Mouse (Mus musculus): ENCODE measurements at regions not wholly inside any gene's neighbourhood (a gene's known extent, or its start where the extent isn't known, plus 50 kb on each side); places are given as distances from the start of the nearest gene placed in this dataset.

GRCm38 (mm10) chr6:4811181-4811775 is 64.2 kb downstream of the Peg10 start:
- H3K27me3 ChIP-seq: no peaks in the 10 kb centered on the region
- peaks cover 19% of the 10 kb centered on the region for H3K4me1 ChIP-seq
- no peak overlapping the region for H3K4me2 ChIP-seq
- no peak overlapping the region for H3K27ac ChIP-seq
- no peak overlapping the region for H3K4me3 ChIP-seq
- no peaks in the 10 kb centered on the region for H3K36me3 ChIP-seq
- no peak overlapping the region for H3K9ac ChIP-seq
- WGBS: 50% methylated on average over 9 of the region's 9 CpGs
- no peak for ATAC-seq (ENCODE audit: insufficient number of reproducible peaks, insufficient read depth, low FRiP score, low TSS enrichment, low read depth)
- H3K9me3 ChIP-seq: no peaks in the 10 kb centered on the region

- no peak for ATAC-seq (ENCODE audit: insufficient number of reproducible peaks, insufficient read depth, low FRiP score, low TSS enrichment, low read depth)
- Histone ChIP-seq H3K9me3 (no peaks in the 10 kb centered on the region), H3K36me3 (no peaks in the 10 kb centered on the region), H3K4me1 (peaks cover 11% of the 10 kb centered on the region), H3K4me2 (0 out of 2 replicates have a peak overlapping the region, but pooled peaks have one; percentile 20), H3K27me3 (no peaks in the 10 kb centered on the region), H3K9ac (no peak overlapping the region), H3K4me3 (no peak overlapping the region), H3K27ac (0 out of 2 replicates have a peak overlapping the region, but pooled peaks have one; percentile 16)
- WGBS: 13% methylated on average over 3 of the region's 3 CpGs
Observed at GRCm38 (mm10) chr6:4813206-4813605, 66.1 kb downstream of the Peg10 start.

- Histone ChIP-seq H3K36me3 (no peaks in the 10 kb centered on the region), H3K27ac (no peak overlapping the region), H3K4me1 (peaks cover 4% of the 10 kb centered on the region), H3K9me3 (no peaks in the 10 kb centered on the region), H3K9ac (no peak overlapping the region), H3K4me2 (no peak overlapping the region), H3K4me3 (no peak overlapping the region), H3K27me3 (no peaks in the 10 kb centered on the region)
- ATAC-seq (ENCODE audit: insufficient number of reproducible peaks, insufficient read depth, low FRiP score, low TSS enrichment, low read depth): no peak
- 85% methylated on average over 3 of the region's 3 CpGs for WGBS
Observed at GRCm38 (mm10) chr6:4816856-4817255, 69.8 kb downstream of the Peg10 start.

- Histone ChIP-seq H3K9me3 (no peaks in the 10 kb centered on the region), H3K27me3 (no peaks in the 10 kb centered on the region), H3K36me3 (no peaks in the 10 kb centered on the region), H3K4me3 (no peak overlapping the region), H3K9ac (no peak overlapping the region), H3K4me1 (0 out of 2 replicates have a peak, but pooled peaks cover 5% of the 10 kb centered on the region), H3K4me2 (no peak overlapping the region), H3K27ac (no peak overlapping the region)
- no peak for ATAC-seq (ENCODE audit: insufficient number of reproducible peaks, insufficient read depth, low FRiP score, low TSS enrichment, low read depth)
- 51% methylated on average over 1 of the region's 1 CpGs for WGBS
Observed at GRCm38 (mm10) chr6:4841241-4841640, 61.5 kb upstream of the Ppp1r9a start.

GRCm38 (mm10) chr6:4849747-4850146 is 53.0 kb upstream of the Ppp1r9a start:
- Histone ChIP-seq H3K9ac (no peak overlapping the region), H3K27ac (no peak overlapping the region), H3K9me3 (no peaks in the 10 kb centered on the region), H3K4me2 (no peak overlapping the region), H3K36me3 (no peaks in the 10 kb centered on the region), H3K4me3 (no peak overlapping the region), H3K4me1 (0 out of 2 replicates have a peak, but pooled peaks cover 7% of the 10 kb centered on the region), H3K27me3 (no peaks in the 10 kb centered on the region)
- ATAC-seq (ENCODE audit: insufficient number of reproducible peaks, insufficient read depth, low FRiP score, low TSS enrichment, low read depth): no peak
- 37% methylated on average over 3 of the region's 3 CpGs for WGBS

- Histone ChIP-seq H3K4me2 (no peak overlapping the region), H3K27ac (no peak overlapping the region), H3K27me3 (no peaks in the 10 kb centered on the region), H3K4me3 (no peak overlapping the region), H3K9me3 (no peaks in the 10 kb centered on the region), H3K36me3 (no peaks in the 10 kb centered on the region), H3K9ac (no peak overlapping the region), H3K4me1 (0 out of 2 replicates have a peak, but pooled peaks cover 2% of the 10 kb centered on the region)
- ATAC-seq (ENCODE audit: insufficient number of reproducible peaks, insufficient read depth, low FRiP score, low TSS enrichment, low read depth): no peak
- 41% methylated on average over 5 of the region's 5 CpGs for WGBS
Observed at GRCm38 (mm10) chr6:4851040-4851439, 51.7 kb upstream of the Ppp1r9a start.
